Mouse (Mus musculus) skeletal muscle tissue, adult 2 months (tissue): ENCODE measurements around the gene Rnf138rt1.

ENCODE experiments used
- DNase-seq: peaks from one replicate; pipeline ENCODE4 v3.0.0-alpha.2; 2012; ENCODE audit warnings: low read depth, low spot score

Rnf138rt1 gene

DNA sequence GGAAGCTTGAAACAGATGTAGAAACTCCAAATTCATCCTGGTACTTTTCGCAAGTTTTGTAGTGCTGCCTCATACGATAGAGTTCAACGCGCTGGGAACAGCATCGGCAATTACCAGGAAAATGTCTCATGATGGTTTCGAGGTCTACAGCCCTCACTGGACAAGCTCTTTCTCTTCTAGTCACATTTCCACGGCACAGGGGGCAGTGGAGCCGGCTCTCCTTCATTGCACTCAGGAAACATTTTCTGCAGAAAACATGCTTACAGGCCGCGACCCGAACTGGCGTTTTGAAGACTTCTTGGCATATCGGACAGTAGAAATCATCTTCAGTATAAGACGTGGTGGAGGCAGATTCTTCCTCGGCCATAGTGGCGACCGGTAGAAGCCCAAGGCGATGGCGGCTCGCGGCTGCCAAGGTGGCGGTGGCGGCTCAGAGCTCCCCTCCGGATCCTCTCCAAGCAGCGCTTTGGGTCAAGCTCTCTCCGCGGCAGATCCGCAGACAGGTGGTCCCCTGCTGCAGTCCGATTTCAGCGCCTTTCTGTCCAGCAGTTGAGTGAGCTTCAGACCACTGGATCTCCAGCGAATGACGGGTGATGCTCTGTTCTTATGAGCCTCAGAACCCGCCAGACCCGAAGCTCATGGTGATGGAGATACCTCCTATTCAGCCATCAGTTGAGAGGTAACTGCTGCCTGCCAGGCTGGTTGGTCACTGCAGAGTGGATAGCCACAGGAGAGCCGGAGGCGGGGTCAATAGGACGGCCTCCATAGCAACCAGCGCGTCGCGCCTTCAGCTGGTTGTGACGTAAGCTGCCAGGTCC is at the start of gene Rnf138rt1:
Gene Rnf138rt1, minus strand, starts transcription at position 713 of the 818 bp plus-strand sequence.
- DNase-seq = no peak

DNA sequence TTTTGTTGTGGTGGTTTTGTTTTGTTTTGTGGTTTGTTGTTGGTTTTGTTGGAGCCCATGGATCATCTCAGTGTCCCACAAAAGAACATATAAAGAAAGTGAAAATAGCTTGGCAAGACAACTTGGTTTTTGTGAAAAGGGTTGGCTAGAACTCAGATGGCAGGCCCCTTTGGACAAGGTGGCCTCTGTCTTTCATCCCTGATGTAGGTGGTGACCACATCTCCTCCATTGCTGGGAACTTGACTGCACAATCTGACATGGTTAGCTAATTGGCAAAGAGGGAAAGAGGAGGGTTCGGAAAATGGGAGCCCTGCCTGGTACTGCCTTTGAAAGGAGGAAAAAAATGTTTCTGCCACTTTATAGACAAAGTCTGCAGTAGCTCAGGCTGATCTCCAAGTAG is 46.1 kb upstream of the Rnf138rt1 start:
- no peak for DNase-seq

DNA sequence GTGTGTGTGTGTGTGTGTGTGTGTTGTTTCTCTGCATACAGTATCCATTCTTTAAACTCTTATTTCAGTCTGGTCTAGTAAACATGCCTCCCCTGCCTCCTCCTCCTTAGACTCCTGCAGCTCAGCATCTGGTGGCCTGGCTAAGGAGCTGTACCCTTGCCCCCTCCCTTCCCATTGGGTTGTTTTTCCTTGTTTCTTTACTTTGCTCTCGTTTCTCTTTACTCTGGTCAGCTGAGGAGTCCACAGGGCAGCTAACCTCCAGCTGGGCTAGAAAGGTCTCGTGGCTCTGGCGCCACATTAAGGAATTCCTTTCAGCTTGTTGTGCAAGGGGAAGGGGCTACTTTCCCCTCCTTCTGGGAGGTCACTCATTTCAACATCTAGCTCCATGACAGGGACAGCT is 5.2 kb upstream of the Rnf138rt1 start:
- DNase-seq = no peak

DNA sequence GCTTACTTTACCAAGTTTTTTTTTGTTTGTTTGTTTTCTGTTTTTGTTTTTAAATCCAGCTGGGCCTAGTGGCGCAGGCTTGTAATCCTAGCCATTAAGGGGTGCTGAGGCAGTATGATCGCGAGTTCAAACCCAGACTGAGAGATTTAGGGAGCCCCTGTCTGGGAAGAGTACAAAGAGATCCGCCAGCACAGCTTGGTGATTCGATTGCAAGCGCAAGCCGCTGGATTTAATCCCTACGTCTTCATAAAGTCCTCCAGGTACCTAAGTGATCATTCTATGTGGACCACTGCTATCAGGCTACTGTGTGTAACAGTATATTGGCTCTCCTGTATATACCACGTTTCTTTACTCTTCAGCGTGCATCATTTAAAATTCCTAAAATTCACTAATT is 303 bp upstream of the Rnf138rt1 start:
- DNase-seq = no peak

DNA sequence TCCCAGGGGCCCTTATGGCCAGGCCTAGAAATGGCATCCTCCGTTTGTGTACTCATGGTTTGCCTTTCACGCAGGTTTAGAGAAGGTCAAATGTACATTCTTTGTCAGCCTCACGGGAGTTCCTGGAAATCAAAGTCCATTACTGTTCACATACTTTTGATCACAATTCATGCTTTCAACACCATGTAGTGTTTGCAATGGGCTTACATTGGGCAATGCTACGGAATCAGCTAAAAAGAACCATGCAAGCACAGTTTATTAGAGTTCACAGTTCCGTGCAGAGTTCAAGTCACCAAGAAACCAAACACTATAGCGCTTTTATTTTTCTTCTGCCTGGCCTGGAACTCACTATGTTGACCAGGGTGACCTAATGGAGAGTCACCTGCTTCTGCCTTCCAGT is 15.1 kb downstream of the Rnf138rt1 start:
- DNase-seq = no peak

DNA sequence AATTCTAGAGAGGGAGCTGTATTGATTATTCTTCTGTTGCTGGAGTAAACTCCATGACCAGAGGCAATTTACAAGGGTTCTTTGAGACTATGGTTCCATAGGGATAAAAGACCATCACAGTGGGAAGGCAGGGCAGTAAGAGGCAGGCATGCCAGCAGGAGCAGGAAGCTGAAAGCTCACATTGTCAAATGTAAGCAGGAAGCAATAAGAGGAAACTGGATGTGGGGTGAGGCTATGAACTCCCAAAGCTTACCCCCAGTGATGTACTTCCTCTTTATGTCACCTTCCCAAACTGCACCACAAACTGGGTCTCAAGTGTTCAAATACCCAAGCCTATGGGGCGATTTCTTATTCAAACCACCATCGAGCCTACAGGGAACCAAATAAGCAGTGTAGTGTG is 17.2 kb downstream of the Rnf138rt1 start:
- no peak for DNase-seq

DNA sequence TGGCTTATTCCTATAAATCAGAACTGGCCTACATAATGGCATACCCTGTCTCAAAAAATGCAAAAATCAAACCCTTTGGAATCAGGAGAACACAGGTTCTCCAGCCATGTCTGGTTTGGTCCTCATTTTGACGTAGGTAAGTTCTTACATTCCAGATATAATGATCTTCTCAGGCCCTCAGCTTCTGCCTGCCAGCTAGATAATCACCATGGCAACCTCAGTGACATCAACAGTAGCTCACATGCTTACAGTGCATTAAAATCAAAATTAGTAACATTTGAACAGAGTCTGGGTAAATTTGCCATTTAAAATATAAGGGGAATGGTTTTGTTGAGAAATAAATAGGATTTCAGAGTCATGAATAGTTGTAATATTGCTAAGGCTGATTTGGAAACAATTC is 22.2 kb downstream of the Rnf138rt1 start:
- DNase-seq = no peak

DNA sequence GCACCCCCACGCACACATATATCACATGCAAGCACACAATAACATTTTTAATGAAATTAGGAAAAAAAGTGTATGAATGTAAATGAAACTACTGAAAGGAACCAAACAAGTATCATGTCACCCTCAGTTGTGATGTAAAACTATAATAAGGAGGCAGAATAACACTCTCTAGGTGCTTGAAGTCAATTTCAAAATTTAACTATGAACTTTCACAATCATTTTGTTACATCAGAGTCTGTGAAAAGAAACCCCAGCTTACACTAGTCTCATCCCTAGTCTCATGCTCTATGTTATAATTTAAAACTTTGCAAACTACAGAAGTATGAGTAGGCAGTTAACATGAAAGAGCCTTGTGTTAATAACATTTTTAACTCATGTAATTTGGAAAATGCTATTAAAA is 27.0 kb downstream of the Rnf138rt1 start:
- DNase-seq = no peak

DNA sequence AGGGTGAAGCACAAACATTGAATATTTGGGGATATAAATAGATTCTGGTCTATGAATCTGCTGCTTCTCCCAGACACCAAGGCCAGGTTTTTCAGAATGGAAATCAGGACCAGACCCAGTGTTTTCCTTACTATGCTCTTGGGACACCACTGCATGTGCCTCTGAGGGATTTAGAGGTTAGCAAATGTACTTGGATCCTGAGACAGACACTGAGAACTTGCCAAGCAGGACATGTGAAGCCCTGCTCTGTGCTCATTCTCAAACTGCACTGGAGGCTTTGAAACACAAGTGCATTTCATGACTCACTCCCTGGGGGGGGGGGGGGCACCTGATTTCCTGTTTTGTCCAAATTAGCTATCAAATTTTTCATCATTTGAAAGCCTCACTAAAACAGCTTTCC is 37.5 kb downstream of the Rnf138rt1 start:
- DNase-seq = peak; percentile 48

DNA sequence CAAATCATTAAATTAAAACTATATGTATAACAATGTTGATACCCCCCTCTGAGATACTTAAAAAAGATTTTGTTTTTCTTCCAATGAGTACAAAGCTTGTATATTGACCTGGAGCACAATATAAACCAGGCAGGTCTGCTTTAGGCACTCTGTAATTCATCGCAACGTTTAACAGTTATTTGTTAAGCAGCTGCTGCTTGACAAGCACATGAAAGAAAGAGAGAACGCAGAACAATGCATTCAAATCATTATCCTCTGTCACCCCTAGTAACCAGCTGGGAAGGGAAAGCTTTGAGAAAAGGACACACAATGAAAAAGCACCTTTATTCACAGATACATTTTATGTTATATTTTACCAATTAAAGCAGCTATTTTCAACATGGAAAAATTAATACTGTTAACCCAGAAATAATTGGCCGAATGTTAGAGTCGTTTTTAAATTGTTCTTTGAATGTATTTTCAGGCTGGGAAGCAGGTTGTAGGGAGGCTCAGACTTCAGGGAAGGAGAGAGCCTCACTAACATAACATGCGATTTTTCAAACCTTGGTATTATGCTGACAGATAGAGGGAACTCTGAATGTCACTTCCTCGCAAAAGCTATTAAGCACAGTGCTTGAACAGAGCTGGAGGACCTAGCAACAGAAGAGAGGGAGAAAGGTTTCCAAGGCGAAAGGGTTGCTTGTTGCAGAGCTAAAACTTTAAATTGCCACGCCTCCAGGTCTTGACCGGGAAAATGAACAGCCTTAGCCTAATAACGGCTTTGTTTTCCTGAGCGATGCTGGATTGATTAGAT is 38.1 kb downstream of the Rnf138rt1 start:
- no peak for DNase-seq

DNA sequence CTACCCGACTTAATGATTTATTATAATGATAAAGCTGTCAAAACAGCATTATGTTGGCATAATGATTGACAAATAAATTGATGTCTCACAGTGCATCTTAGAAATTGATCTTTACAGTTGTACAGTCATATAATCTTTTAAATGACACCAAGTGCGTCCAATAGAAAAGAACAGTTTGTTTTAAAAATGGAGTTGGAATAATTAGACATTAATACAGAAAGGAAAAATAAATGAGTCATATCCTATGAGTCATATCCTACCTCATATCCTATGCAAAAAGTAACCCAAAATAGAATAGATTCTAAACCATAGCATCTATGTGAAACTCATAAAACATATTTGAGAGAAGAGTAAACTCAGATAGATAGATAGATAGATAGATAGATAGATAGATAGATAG is 40.5 kb downstream of the Rnf138rt1 start:
- DNase-seq = no peak
